Mouse (Mus musculus): ENCODE measurements around the gene Slc35b4.

DNA sequence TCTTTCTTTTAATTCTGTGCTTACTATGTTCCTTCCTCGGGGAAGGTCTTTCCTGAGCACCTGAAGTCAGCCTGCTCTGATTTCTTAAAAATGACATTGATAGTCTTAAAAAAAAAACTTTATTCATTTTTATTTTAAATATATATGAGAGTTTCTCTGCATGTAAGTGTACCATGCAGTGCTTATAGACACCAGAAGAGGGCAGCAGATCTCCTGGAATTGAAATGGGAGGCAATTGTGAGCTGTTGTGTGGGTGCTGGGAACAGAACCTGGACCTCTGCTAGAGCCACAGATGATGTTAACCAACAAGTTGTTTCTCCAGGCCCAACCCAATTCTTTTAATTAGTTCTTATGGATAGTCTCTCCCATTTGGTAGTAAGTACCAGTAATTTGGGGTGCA, 18.1 kb upstream of the Slc35b4 start:
- no peak for TF ChIP-seq EP300 (IDR thresholded peaks at IDR 0.05; ENCODE audit: insufficient read depth, low read depth, low read length)
- peak; percentile 49 for TF ChIP-seq CTCF (IDR thresholded peaks at IDR 0.05)
- no peak for TF ChIP-seq POLR2A (IDR thresholded peaks at IDR 0.05; ENCODE audit: insufficient read depth, low read depth, low read length)
